Mouse (Mus musculus): ENCODE results near the gene Tmem140. TPM values are rescaled to one million over a fixed set of nuclear protein-coding genes. Genes with fewer than 3 reads are reported as not detected.
A peak's percentile ranks its signal among the peaks of the same experiment; 100 is the strongest.

Gene Tmem140
- polyA plus RNA-seq, 1 experiment from 2014 or later, result 2.8 TPM

DNA sequence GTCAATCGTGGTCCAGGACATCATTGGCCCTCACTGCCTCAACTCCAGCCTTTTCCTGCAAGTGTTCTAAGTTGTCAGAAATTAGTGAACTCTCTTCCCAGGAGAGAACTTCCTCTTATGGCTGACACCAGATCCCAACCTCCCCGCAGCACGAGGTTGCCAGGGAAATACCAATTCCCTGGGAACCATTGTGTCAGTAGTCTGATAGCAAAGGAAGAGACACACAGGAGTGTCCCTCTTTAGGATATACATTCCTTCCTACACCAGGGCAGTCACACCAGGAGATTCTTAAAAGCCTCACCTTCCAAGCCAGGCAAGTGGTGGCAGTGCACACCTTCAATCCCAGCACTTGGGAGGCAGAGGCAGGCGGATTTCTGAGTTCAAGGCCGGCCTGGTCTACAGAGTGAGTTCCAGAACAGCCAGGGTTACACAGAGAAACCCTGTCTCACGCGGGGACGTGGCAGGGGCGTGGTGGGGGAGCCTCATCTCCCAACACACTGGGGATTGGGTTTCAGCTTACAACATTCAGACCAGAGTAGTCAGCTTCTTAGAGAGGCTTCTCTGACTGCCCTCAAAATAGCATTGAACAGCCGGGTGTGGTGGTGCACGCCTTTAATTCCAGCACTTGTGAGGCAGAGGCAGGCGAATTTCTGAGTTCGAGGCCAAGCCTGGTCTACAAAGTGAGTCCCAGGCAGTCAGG is 50.5 kb downstream of the Tmem140 start:
- H3K36me3 ChIP-seq (ENCODE audit: control insufficient read depth, insufficient read depth, low read length), result no peaks in the 10 kb centered on the region
- 84% methylated on average over 13 of the region's 13 CpGs for WGBS

DNA sequence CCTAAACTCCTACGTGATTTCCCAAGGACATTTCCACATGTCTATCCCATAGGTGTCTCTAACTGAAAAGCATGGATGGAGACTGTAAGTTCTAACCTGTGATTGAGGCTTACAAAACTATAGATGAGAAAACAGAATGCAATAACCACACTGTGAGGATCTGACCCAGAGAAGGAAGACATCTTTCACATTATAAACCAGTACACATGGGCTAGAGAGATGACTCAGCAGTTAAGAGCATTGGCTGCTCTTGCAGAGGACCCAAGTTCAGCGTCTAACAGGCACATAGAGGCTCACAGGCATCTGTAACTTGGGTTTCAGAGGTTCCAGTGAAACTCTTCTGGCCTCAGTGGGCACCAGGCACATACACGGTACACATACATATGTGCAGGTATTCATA is 51.5 kb downstream of the Tmem140 start:
- 85% methylated on average over 3 of the region's 3 CpGs for WGBS
- Histone ChIP-seq H3K27me3 (ENCODE audit: control insufficient read depth, insufficient read depth, low read length) (no peaks in the 10 kb centered on the region), H3K27ac (ENCODE audit: low read length) (no peak overlapping the region), H3K4me1 (ENCODE audit: control insufficient read depth, insufficient read depth, low read length) (peaks cover 5% of the 10 kb centered on the region; the same call in 1 of the 2 replicates), H3K9ac (ENCODE audit: low read length) (no peak overlapping the region), H3K4me2 (ENCODE audit: low read depth, low read length) (no peak overlapping the region), H3K9me3 (replicated peaks; ENCODE audit: control insufficient read depth, low read length) (no peaks in the 10 kb centered on the region), H3K36me3 (ENCODE audit: control insufficient read depth, insufficient read depth, low read length) (no peaks in the 10 kb centered on the region), H3K4me3 (replicated peaks; ENCODE audit: low read length) (no peak overlapping the region)
- ATAC-seq (ENCODE audit: insufficient read depth, low FRiP score), result no peak

More for the DNA sequence above, 50.5 kb downstream of the Tmem140 start:
- Histone ChIP-seq H3K27ac (ENCODE audit: low read length) (no peak overlapping the region), H3K4me1 (ENCODE audit: control insufficient read depth, insufficient read depth, low read length) (peaks cover 5% of the 10 kb centered on the region; the same call in 1 of the 2 replicates), H3K4me2 (ENCODE audit: low read depth, low read length) (no peak overlapping the region), H3K9ac (ENCODE audit: low read length) (no peak overlapping the region), H3K9me3 (replicated peaks; ENCODE audit: control insufficient read depth, low read length) (no peaks in the 10 kb centered on the region), H3K4me3 (replicated peaks; ENCODE audit: low read length) (no peak overlapping the region), H3K27me3 (ENCODE audit: control insufficient read depth, insufficient read depth, low read length) (no peaks in the 10 kb centered on the region)
- no peak for ATAC-seq (ENCODE audit: insufficient read depth, low FRiP score)

DNA sequence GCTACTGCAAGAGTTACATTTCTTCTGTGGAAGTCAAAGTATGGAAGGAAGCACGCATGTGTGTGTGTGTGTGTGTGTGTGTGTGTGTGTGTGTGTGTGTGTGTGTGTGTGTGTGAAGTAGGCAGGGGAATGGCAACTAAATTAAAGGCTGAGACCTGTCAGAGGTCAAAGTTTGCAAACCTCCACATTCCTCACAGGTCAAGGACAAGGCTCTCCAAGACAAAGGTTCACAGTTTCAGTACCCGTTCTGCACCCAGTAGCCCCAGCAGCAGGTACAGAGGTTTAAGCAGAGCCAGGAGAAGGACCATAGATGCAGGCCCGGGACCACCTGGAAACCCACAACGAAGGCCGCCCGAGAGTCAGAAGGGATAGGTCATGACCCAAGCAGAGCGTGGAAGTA is 56.2 kb downstream of the Tmem140 start:
- no peak overlapping the region for H3K27ac ChIP-seq (ENCODE audit: low read length)
- ATAC-seq (ENCODE audit: insufficient read depth, low FRiP score), result no peak
- H3K36me3 ChIP-seq (ENCODE audit: control insufficient read depth, insufficient read depth, low read length), result no peaks in the 10 kb centered on the region
- no peak overlapping the region for H3K9ac ChIP-seq (ENCODE audit: low read length)
- H3K9me3 ChIP-seq (replicated peaks; ENCODE audit: control insufficient read depth, low read length), result no peaks in the 10 kb centered on the region
- H3K4me1 ChIP-seq (ENCODE audit: control insufficient read depth, insufficient read depth, low read length), result no peaks in the 10 kb centered on the region
- H3K27me3 ChIP-seq (ENCODE audit: control insufficient read depth, insufficient read depth, low read length), result no peaks in the 10 kb centered on the region
- H3K4me2 ChIP-seq (ENCODE audit: low read depth, low read length), result no peak overlapping the region
- 76% methylated on average over 7 of the region's 7 CpGs for WGBS
- no peak overlapping the region for H3K4me3 ChIP-seq (replicated peaks; ENCODE audit: low read length)

DNA sequence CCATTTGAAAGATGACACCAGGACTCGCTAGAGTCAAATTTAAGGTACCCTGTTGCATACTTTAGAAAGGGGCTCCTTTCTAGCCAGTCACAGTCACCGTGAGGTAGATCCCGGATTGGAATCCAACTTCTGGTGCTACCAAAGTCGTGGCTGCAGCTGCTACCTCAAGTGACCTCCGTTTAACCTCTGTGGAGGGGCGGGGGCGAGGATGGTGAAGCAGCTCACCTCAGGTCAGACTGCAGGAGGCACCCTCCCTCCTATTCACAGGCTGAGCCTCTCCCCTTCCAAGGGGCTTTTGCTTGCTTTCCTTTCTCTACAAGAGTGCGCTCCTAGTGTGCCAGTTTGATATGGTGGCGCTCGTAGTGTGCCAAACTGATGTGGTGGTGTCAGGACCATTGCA is 57.0 kb downstream of the Tmem140 start, which contains the start of gene Stra8:
Gene Stra8 (plus strand): TSS at position 208 of the 400 bp plus-strand sequence.
- no peak within 1 kb of the TSS for H3K4me2 ChIP-seq (ENCODE audit: low read depth, low read length)
- no peaks in the 10 kb centered on the region for H3K9me3 ChIP-seq (replicated peaks; ENCODE audit: control insufficient read depth, low read length)
- WGBS, result 44% methylated on average over 10 of the region's 10 CpGs
- no peak within 1 kb of the TSS for H3K4me3 ChIP-seq (replicated peaks; ENCODE audit: low read length)
- ATAC-seq (ENCODE audit: insufficient read depth, low FRiP score), result no peak
- H3K9ac ChIP-seq (ENCODE audit: low read length), result no peak within 1 kb of the TSS
- H3K36me3 ChIP-seq (ENCODE audit: control insufficient read depth, insufficient read depth, low read length), result no peaks in the 10 kb centered on the region
- H3K27ac ChIP-seq (ENCODE audit: low read length), result no peak within 1 kb of the TSS
- no peaks in the 10 kb centered on the region for H3K27me3 ChIP-seq (ENCODE audit: control insufficient read depth, insufficient read depth, low read length)
- H3K4me1 ChIP-seq (ENCODE audit: control insufficient read depth, insufficient read depth, low read length), result no peaks in the 10 kb centered on the region

GRCm38 (mm10) chr6:34920631-34921030 is 57.7 kb downstream of the Tmem140 start:
- Histone ChIP-seq H3K9me3 (replicated peaks; ENCODE audit: control insufficient read depth, low read length) (no peaks in the 10 kb centered on the region), H3K4me3 (replicated peaks; ENCODE audit: low read length) (no peak overlapping the region), H3K27ac (ENCODE audit: low read length) (no peak overlapping the region), H3K36me3 (ENCODE audit: control insufficient read depth, insufficient read depth, low read length) (no peaks in the 10 kb centered on the region), H3K9ac (ENCODE audit: low read length) (no peak overlapping the region), H3K27me3 (ENCODE audit: control insufficient read depth, insufficient read depth, low read length) (no peaks in the 10 kb centered on the region), H3K4me2 (ENCODE audit: low read depth, low read length) (no peak overlapping the region), H3K4me1 (ENCODE audit: control insufficient read depth, insufficient read depth, low read length) (no peaks in the 10 kb centered on the region)
- no peak for ATAC-seq (ENCODE audit: insufficient read depth, low FRiP score)
- 93% methylated on average over 12 of the region's 12 CpGs for WGBS

- WGBS, result 63% methylated on average over 14 of the region's 14 CpGs
- Histone ChIP-seq H3K4me2 (ENCODE audit: low read depth, low read length) (no peak overlapping the region), H3K9me3 (replicated peaks; ENCODE audit: control insufficient read depth, low read length) (no peaks in the 10 kb centered on the region), H3K27ac (ENCODE audit: low read length) (no peak overlapping the region), H3K4me3 (replicated peaks; ENCODE audit: low read length) (no peak overlapping the region), H3K9ac (ENCODE audit: low read length) (no peak overlapping the region), H3K36me3 (ENCODE audit: control insufficient read depth, insufficient read depth, low read length) (no peaks in the 10 kb centered on the region), H3K27me3 (ENCODE audit: control insufficient read depth, insufficient read depth, low read length) (no peaks in the 10 kb centered on the region), H3K4me1 (ENCODE audit: control insufficient read depth, insufficient read depth, low read length) (no peaks in the 10 kb centered on the region)
- ATAC-seq (ENCODE audit: insufficient read depth, low FRiP score), result peak; percentile 47; the same call in 1 of the 2 replicates
Observed at GRCm38 (mm10) chr6:34921941-34922340, 59.0 kb downstream of the Tmem140 start.

Other genes starting within 250 kb of the Tmem140 start
- 4.5 and 4.6 TPM in 2 replicates for gene Agbl3, start 82.7 kb upstream of the Tmem140 start, polyA plus RNA-seq (2015; fragmentation: Nextera tagmentation; extraction: Ambion mirVana)
- gene Cyren, start 14.9 kb downstream of the Tmem140 start, polyA plus RNA-seq (2015; fragmentation: Nextera tagmentation; extraction: Ambion mirVana), result 10.9 and 11.9 TPM in 2 replicates
- gene Wdr91, start 47.7 kb downstream of the Tmem140 start, polyA plus RNA-seq (2015; fragmentation: Nextera tagmentation; extraction: Ambion mirVana), result 8.8 and 9.6 TPM in 2 replicates
- not detected in 2 replicates for gene Stra8, start 57.0 kb downstream of the Tmem140 start, polyA plus RNA-seq (2015; fragmentation: Nextera tagmentation; extraction: Ambion mirVana)
- 4.3 and 5.1 TPM in 2 replicates for gene Slc23a4, start 125.3 kb downstream of the Tmem140 start, polyA plus RNA-seq (2015; fragmentation: Nextera tagmentation; extraction: Ambion mirVana)

Measured in stomach, embryonic 16.5 days (tissue).